Mouse (Mus musculus) erythroblast, embryonic 14.5 days (primary cell): Measurements from ENCODE around the gene Ano6.

ENCODE experiments used
- GATA1 ChIP-seq: IDR thresholded peaks from 2 replicates; pipeline ENCODE4 v1.6.1; 2012; ENCODE audit warnings: low read length, inconsistent platforms, mixed read lengths
- TAL1 ChIP-seq: IDR thresholded peaks from 3 replicates; pipeline ENCODE4 v1.6.1; 2012; ENCODE audit warnings: low read length, inconsistent platforms, mixed read lengths

- TF ChIP-seq GATA1: no peak
- no peak for TF ChIP-seq TAL1
Observed at GRCm38 (mm10) chr15:95956692-95957091, 166.0 kb downstream of the Ano6 start.
